Mouse (Mus musculus): ENCODE results near the gene Kcp. TPM values are rescaled to one million over a fixed set of nuclear protein-coding genes. Genes with fewer than 3 reads are reported as not detected.

Gene Kcp
- total RNA-seq, 2 experiments from 2014 or later = 37.6 to 40.5 TPM

- no peak for DNase-seq (ENCODE audit: low spot score in 2 of 2)
These were observed 81.4 kb downstream of the Kcp start for GRCm38 (mm10) chr6:29426331-29426730.

- no peak for DNase-seq (ENCODE audit: low spot score in 2 of 2)
These were observed 82.6 kb downstream of the Kcp start for GRCm38 (mm10) chr6:29425118-29425517.

Other genes with a start within 250 kb of the Kcp start
- 1 to 10 TPM; 7.5 to 9.5 TPM for gene Hilpda, start 235.5 kb downstream of the Kcp start, total RNA-seq (2021)
- under 1 TPM in 1 of 2 experiments, not detected in 1; 0.31 TPM for gene Fam71f2, start 228.4 kb downstream of the Kcp start, total RNA-seq (2021)
- not detected for gene Fam71f1, start 188.8 kb downstream of the Kcp start, total RNA-seq (2021)
- gene Calu, start 159.9 kb downstream of the Kcp start, total RNA-seq (2021) = 100 to 1,000 TPM; 266 to 268 TPM
- under 1 TPM; 0.44 to 0.98 TPM for gene Opn1sw, start 119.5 kb downstream of the Kcp start, total RNA-seq (2021)
- gene Ccdc136, start 111.6 kb downstream of the Kcp start, total RNA-seq (2021) = 10 to 100 TPM; 20.1 to 28.9 TPM
- 100 to 1,000 TPM; 491 to 520 TPM for gene Flnc, start 74.7 kb downstream of the Kcp start, total RNA-seq (2021)
- 10 to 100 TPM; 90.5 to 92.1 TPM for gene Atp6v1f, start 40.2 kb downstream of the Kcp start, total RNA-seq (2021)
- gene Atp6v1fnb, start 36.5 kb downstream of the Kcp start, total RNA-seq (2021) = not detected
- 1 to 10 TPM; 3.7 to 4.5 TPM for gene Irf5, start 18.7 kb upstream of the Kcp start, total RNA-seq (2021)
- gene Tnpo3, start 101.9 kb upstream of the Kcp start, total RNA-seq (2021) = 10 to 100 TPM; 47.2 to 52.3 TPM
- 1 to 10 TPM; 5.4 to 6.3 TPM for gene Tspan33, start 186.3 kb upstream of the Kcp start, total RNA-seq (2021)
- 10 to 100 TPM; 43.7 to 43.9 TPM for gene Smo, start 227.6 kb upstream of the Kcp start, total RNA-seq (2021)